Mouse (Mus musculus) liver, embryonic 14.5 days (tissue): ENCODE results near the gene Ltb4r1. TPM values are rescaled to one million over a fixed set of nuclear protein-coding genes. Genes with fewer than 3 reads are reported as not detected.

Experiments
- ATAC-seq: fragments of 200-750 bp; cut with Nextera tagmentation; 2 replicates; pipeline ENCODE4 v1.8.0; 2017; ENCODE audit warnings: moderate number of reproducible peaks, mild to moderate bottlenecking, moderate library complexity; ENCODE audit not compliant: insufficient read depth
- DNase-seq, 3 experiments: peaks; one replicate each; pipeline ENCODE4 v3.0.0-alpha.2; 2012 to 2013; ENCODE audit warnings: low read depth in 3 of 3, low spot score in 3 of 3
- H3K27ac ChIP-seq: fragments of 300-500 bp; sonication (generic); 2 replicates; pipeline ENCODE4 v1.5.1; 2014; ENCODE audit warnings: moderate library complexity, mild to moderate bottlenecking, control low read depth, inconsistent platforms
- H3K27me3 ChIP-seq: fragments of 300-500 bp; sonication (generic); 2 replicates; pipeline ENCODE4 v1.6.1; 2014; ENCODE audit warnings: mild to moderate bottlenecking, low read length, moderate library complexity; ENCODE audit not compliant: control insufficient read depth, insufficient read depth
- H3K36me3 ChIP-seq: fragments of 300-500 bp; sonication (generic); replicated peaks from 2 replicates; pipeline ENCODE4 v1.6.1; 2014; ENCODE audit warnings: low read depth; ENCODE audit not compliant: control insufficient read depth, insufficient read depth
- H3K4me1 ChIP-seq, 2 experiments: fragments of 200-500 bp in 1 of 2; fragments of 300-500 bp in 1 of 2; sonication (generic) in 1 of 2; replicated peaks; 2 replicates each; pipeline ENCODE4 v1.6.1; 2012 to 2014; ENCODE audit warnings: antibody characterized with exemption in 1 of 2, inconsistent platforms in 1 of 2, low read length in 1 of 2; ENCODE audit not compliant: control insufficient read depth in 2 of 2, insufficient read depth in 2 of 2
- H3K4me2 ChIP-seq: fragments of 300-500 bp; sonication (generic); 2 replicates; pipeline ENCODE4 v1.6.1; 2014; ENCODE audit warnings: low read depth, mild to moderate bottlenecking, control low read depth, moderate library complexity
- H3K4me3 ChIP-seq, 2 experiments: fragments of 200-500 bp in 1 of 2; fragments of 300-500 bp in 1 of 2; sonication (generic) in 1 of 2; 2 replicates each; pipeline ENCODE4 v1.5.1; 2012 to 2014; ENCODE audit warnings: low read depth in 2 of 2, low read length in 2 of 2, mild to moderate bottlenecking in 2 of 2, control low read depth in 1 of 2, inconsistent platforms in 1 of 2, moderate library complexity in 1 of 2; ENCODE audit not compliant: insufficient read depth in 1 of 2
- H3K9ac ChIP-seq: fragments of 300-500 bp; sonication (generic); replicated peaks from 2 replicates; pipeline ENCODE4 v1.6.1; 2014; ENCODE audit warnings: mild to moderate bottlenecking, control low read depth, moderate library complexity
- H3K9me3 ChIP-seq: fragments of 300-500 bp; sonication (generic); 2 replicates; pipeline ENCODE4 v1.6.1; 2016; ENCODE audit warnings: low read length, mixed read lengths; ENCODE audit not compliant: control insufficient read depth
- CTCF ChIP-seq: IDR thresholded peaks from 2 replicates; pipeline ENCODE4 v1.5.1; 2016; ENCODE audit warnings: antibody characterized with exemption, low read depth, control low read depth
- EP300 ChIP-seq: IDR thresholded peaks from 2 replicates; pipeline ENCODE4 v1.6.1; 2016; ENCODE audit warnings: antibody characterized with exemption, low read depth
- WGBS: fragments of 180-500 bp; shearing (Covaris S2); extraction: QIAGEN DNeasy Blood & Tissue Kit; methylation state at CpG from one replicate; pipeline ENCODE4 v1.1.7; 2014; ENCODE audit not compliant: insufficient replicate concordance; 5-methylcytosine and 5-hydroxymethylcytosine counted together
- polyA plus RNA-seq, 2 experiments: library from polyadenylated mRNA; depleted of rRNA in 1 of 2; stranded (reverse) in 1 of 2; unstranded in 1 of 2; fragments of >200 nt; fragmentation: Nextera tagmentation in 1 of 2; extraction: Ambion mirVana in 1 of 2; gene quantifications; 2 replicates each; pipeline versions ENCODE4 v1.2.1 to v1.2.3; 2012 to 2014

Gene Ltb4r1
- polyA plus RNA-seq, 2 experiments: 2.7 to 2.9 TPM

DNA sequence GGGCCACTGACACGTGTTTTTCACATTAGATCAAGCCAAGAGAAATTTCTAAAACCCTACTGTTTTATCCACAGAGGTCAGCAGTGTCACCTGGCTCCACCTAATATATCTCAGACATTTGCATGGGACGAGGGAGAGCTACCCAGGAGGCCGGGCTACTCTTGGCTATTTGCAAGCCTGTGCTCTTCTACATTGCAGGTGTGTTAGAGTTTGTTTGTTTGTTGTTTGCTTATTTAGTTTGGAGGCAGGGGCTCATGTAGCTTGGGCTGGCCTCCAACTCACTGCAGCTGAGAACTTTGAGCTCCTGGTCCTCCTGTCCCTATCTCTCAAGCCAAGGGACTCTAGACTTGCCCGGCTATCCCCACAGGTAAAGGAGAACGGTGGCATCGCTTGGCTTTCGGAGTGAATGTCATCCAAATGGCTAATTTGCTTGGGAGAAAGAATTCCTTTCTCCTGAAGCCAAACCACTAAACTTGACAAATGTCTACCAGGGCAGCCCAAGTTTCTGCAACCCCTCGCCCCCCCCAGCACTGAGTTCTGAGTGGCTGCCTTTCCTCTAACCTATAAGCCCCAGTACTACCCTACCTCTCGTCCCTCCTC is 16.7 kb downstream of the Ltb4r1 start:
- no peak overlapping the region for H3K9ac ChIP-seq
- no peaks in the 10 kb centered on the region for H3K36me3 ChIP-seq
- no peak overlapping the region for H3K4me3 ChIP-seq
- H3K27me3 ChIP-seq: peaks cover 20% of the 10 kb centered on the region
- H3K4me2 ChIP-seq: peak overlapping the region; percentile 24; the same call in 1 of the 2 replicates
- TF ChIP-seq CTCF: no peak
- TF ChIP-seq EP300: no peak
- DNase-seq (no peak), ATAC-seq (no peak)
- WGBS: 48% methylated on average over 9 of the region's 9 CpGs
- no peaks in the 10 kb centered on the region for H3K9me3 ChIP-seq
- peaks cover 1 to 5% of the 10 kb centered on the region in 2 experiments; a peak in 3 of 4 replicates for H3K4me1 ChIP-seq
- no peak overlapping the region for H3K27ac ChIP-seq

DNA sequence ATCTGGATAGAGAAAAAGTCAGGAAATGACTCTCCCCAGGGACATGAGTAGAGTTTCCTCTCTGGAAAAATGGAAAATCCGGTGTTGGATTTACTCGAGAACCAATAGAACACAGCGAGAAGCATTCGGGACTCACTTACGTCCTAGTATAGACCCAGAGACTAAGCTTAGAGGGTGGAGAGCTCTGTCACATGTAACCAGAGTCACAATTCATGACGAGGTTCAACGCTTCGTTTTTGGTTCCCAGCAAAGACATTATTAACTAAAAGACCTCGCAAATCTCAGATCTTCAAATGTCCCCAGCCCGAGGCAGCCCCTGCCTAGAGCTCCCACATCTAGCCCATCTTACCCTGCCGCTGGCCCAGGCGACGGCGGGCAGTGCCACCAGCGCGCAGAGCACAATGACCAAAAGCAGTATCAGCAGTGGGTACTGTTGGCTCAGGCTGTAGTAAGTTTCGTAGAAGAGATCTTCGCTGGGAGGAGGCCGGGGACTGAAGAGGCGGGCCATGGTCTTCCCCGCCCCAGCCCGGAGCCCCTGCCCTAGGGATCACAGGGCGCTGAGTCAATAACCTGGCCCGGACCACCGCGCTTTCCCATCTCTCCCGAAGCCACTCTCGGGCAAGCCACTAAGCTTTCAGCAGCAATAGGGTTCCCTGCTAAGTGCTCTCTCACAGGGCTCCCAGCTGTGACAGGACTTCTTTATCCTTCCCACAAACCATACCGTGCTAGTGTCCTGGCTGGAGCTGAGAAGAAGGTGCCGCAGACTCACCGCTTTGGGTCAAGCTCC is 17.6 kb downstream of the Ltb4r1 start:
- ATAC-seq (no peak), DNase-seq (no peak)
- H3K9me3 ChIP-seq: no peaks in the 10 kb centered on the region

DNA sequence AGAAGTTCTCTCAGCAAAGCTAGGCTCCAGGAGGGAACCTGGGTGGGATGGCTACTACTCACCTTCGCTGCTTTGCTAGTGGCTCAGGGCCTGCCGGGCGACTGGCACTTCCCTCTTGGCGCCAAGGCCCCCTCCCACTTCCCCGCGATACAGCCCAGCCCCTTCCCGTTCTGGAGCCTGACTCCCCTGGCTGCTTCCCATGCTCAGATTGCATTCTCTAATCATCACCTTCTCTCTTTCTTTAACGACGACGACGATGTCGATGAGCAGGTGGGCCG is 18.1 kb downstream of the Ltb4r1 start, which contains the start of gene Adcy4:
TSS of gene Adcy4 (minus strand) at position 138 of the 278 bp plus-strand sequence.
- Histone ChIP-seq H3K27me3 (peaks cover 20% of the 10 kb centered on the region), H3K27ac (no peak within 1 kb of the TSS), H3K9me3 (no peaks in the 10 kb centered on the region), H3K36me3 (no peaks in the 10 kb centered on the region), H3K4me3 (peak within 1 kb of the TSS in 1 of 2 experiments; percentile 34; a peak in 2 of 4 replicates), H3K4me1 (peaks cover 0 to 8% of the 10 kb centered on the region in 2 experiments; a peak in 3 of 4 replicates), H3K4me2 (peak within 1 kb of the TSS; percentile 25; the same call in 1 of the 2 replicates), H3K9ac (no peak within 1 kb of the TSS)
- 16% methylated on average over 13 of the region's 13 CpGs for WGBS
- ATAC-seq (no peak), DNase-seq (no peak)
- TF ChIP-seq EP300 (no peak), CTCF (no peak)

More for the DNA sequence above, 17.6 kb downstream of the Ltb4r1 start:
- Histone ChIP-seq H3K27ac (no peak overlapping the region), H3K4me3 (peak overlapping the region in 1 of 2 experiments; percentile 34; a peak in 2 of 4 replicates), H3K27me3 (peaks cover 20% of the 10 kb centered on the region), H3K9ac (no peak overlapping the region), H3K4me2 (peak overlapping the region; percentile 25; the same call in 1 of the 2 replicates), H3K36me3 (no peaks in the 10 kb centered on the region), H3K4me1 (peaks cover 0 to 7% of the 10 kb centered on the region in 2 experiments; a peak in 3 of 4 replicates)
- TF ChIP-seq EP300: no peak
- TF ChIP-seq CTCF: no peak
- WGBS: 9% methylated on average over 31 of the region's 31 CpGs

DNA sequence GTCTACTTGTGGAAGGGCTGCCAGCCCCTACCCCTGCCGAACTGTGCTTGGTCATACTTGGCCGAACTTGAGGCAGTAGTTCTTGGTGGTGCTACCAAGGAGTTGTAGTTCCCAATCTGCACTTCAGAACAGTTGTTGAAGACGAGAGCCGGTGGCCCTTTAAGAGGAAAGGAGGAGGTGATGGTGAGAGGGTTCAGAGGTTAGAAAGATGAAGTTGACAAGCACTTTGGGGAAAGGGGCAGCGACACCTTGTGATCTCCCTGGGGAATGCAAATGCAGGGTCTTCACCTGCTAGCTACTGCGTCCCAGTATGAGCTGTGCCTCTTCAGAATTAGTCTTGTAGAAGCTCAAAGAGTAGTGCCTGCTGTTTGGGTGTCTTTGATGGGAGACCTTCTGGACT is 19.4 kb downstream of the Ltb4r1 start:
- ATAC-seq: no peak
- H3K27me3 ChIP-seq: peaks cover 20% of the 10 kb centered on the region

DNA sequence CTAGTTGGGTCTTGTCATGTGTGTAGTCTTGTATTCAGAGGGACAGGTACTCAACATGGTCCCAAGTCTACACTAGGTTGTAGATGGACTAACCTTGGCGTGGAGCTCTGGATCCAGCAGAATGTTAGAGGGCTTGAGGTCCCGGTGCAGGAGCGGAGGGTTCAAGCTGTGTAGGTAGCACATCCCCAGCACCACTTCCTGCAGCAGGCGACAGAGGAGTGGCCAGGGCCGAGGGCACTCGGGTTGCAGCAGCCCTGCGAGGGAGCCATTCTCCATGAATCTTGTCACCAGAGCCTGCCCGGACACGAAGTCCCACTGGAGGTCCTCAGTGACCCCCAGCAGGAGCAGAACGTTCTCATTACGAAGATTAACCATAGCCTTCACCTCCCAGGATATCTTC is 22.0 kb downstream of the Ltb4r1 start:
- TF ChIP-seq EP300 (no peak), CTCF (no peak)
- no peaks in the 10 kb centered on the region for H3K36me3 ChIP-seq
- ATAC-seq (no peak), DNase-seq (no peak)
- H3K4me1 ChIP-seq: peaks cover 0 to 7% of the 10 kb centered on the region in 2 experiments; a peak in 3 of 4 replicates
- 38% methylated on average over 11 of the region's 11 CpGs for WGBS
- H3K27me3 ChIP-seq: peaks cover 14% of the 10 kb centered on the region
- peak overlapping the region; percentile 63 to 77 for H3K4me3 ChIP-seq
- no peak overlapping the region for H3K9ac ChIP-seq
- no peak overlapping the region for H3K27ac ChIP-seq
- peak overlapping the region; percentile 91 for H3K4me2 ChIP-seq
- H3K9me3 ChIP-seq: no peaks in the 10 kb centered on the region

More for the DNA sequence above, 19.4 kb downstream of the Ltb4r1 start:
- Histone ChIP-seq H3K4me2 (no peak overlapping the region), H3K27ac (no peak overlapping the region), H3K4me1 (peaks cover 0 to 9% of the 10 kb centered on the region in 2 experiments; a peak in 3 of 4 replicates), H3K9me3 (no peaks in the 10 kb centered on the region), H3K9ac (no peak overlapping the region), H3K4me3 (no peak overlapping the region), H3K36me3 (no peaks in the 10 kb centered on the region)
- WGBS: 47% methylated on average over 6 of the region's 6 CpGs
- DNase-seq: no peak
- TF ChIP-seq CTCF (peak; percentile 49), EP300 (no peak)
